Mouse (Mus musculus) ES-E14 (cell line): ENCODE measurements around the gene Ptcd2. TPM values are rescaled to one million over a fixed set of nuclear protein-coding genes. Genes with fewer than 3 reads are reported as not detected.

Experiments
- DNase-seq: peaks from one replicate; pipeline ENCODE4 v3.0.0-alpha.2; 2013; ENCODE audit warnings: low read depth, low spot score
- H3K27ac ChIP-seq: 2 replicates; pipeline ENCODE4 v1.5.1; 2012; ENCODE audit warnings: low read depth, mild to moderate bottlenecking, low read length, moderate library complexity, mixed read lengths; ENCODE audit not compliant: poor library complexity, insufficient read depth, severe bottlenecking
- H3K36me3 ChIP-seq: 2 replicates; pipeline ENCODE4 v1.6.1; 2012; ENCODE audit warnings: mild to moderate bottlenecking, low read length, moderate library complexity, mixed read lengths; ENCODE audit not compliant: control insufficient read depth, poor library complexity, insufficient read depth, severe bottlenecking
- H3K4me1 ChIP-seq, 2 experiments: fragments of 150-350 bp in 1 of 2; sonication (generic) in 1 of 2; 2 replicates each; pipeline ENCODE4 v1.6.1; 2012; ENCODE audit warnings: low read length in 2 of 2, mild to moderate bottlenecking in 1 of 2, mixed read lengths in 1 of 2; ENCODE audit not compliant: control insufficient read depth in 2 of 2, insufficient read depth in 2 of 2, poor library complexity in 1 of 2
- H3K4me3 ChIP-seq, 2 experiments: fragments of 150-350 bp in 1 of 2; sonication (generic) in 1 of 2; 2 replicates each; pipeline ENCODE4 v1.5.1; 2012; ENCODE audit warnings: low read length in 2 of 2, low read depth in 1 of 2, mild to moderate bottlenecking in 1 of 2, mixed read lengths in 1 of 2; ENCODE audit not compliant: insufficient read depth in 1 of 2, poor library complexity in 1 of 2, severe bottlenecking in 1 of 2
- H3K9ac ChIP-seq: 2 replicates; pipeline ENCODE4 v1.6.1; 2012; ENCODE audit warnings: low read depth, mild to moderate bottlenecking, low read length, mixed read lengths; ENCODE audit not compliant: poor library complexity, insufficient read depth, severe bottlenecking
- H3K9me3 ChIP-seq: fragments of 150-350 bp; sonication (generic); 2 replicates; pipeline ENCODE4 v1.6.1; 2012; ENCODE audit warnings: low read depth, mild to moderate bottlenecking, low read length; ENCODE audit not compliant: control insufficient read depth, insufficient read depth
- CHD2 ChIP-seq: IDR thresholded peaks from 2 replicates; pipeline ENCODE4 v1.6.1; 2014; ENCODE audit warnings: mild to moderate bottlenecking, low read depth, low read length, inconsistent platforms
- HCFC1 ChIP-seq: IDR thresholded peaks from 2 replicates; pipeline ENCODE4 v1.6.1; 2012; ENCODE audit warnings: low read length, inconsistent platforms, borderline replicate concordance; ENCODE audit not compliant: insufficient read depth
- MAFK ChIP-seq: IDR thresholded peaks from 2 replicates; pipeline ENCODE4 v1.6.1; 2014; ENCODE audit warnings: mild to moderate bottlenecking, low read depth, low read length, inconsistent platforms; ENCODE audit not compliant: insufficient read depth
- ZC3H11A ChIP-seq: IDR thresholded peaks from 2 replicates; pipeline ENCODE4 v1.6.1; 2012; ENCODE audit warnings: low read depth, mild to moderate bottlenecking, inconsistent platforms, low read length, borderline replicate concordance
- ZNF384 ChIP-seq: IDR thresholded peaks from 2 replicates; pipeline ENCODE4 v1.6.1; 2012; ENCODE audit warnings: low read depth, low read length, inconsistent platforms
- in situ Hi-C, 2 experiments: fragments of 600-800 bp; cut with MboI; formaldehyde crosslinking; loops; one replicate each; pipeline ENCODE4 v1.15.1; 2025; ENCODE audit warnings: low sequenced_read_pairs in 2 of 2, inconsistent platforms in 1 of 2; ENCODE audit not compliant: unreplicated experiment in 2 of 2
- total RNA-seq: library from RNA; depleted of rRNA; stranded (reverse); fragments of 300-350 nt; gene quantifications from 2 replicates; pipeline ENCODE4 v1.2.3, GENCODE M21; 2012

Ptcd2 gene
- total RNA-seq, 1 experiment: 24.6 TPM

- Histone ChIP-seq H3K9ac (no peak overlapping the region), H3K27ac (no peak overlapping the region), H3K4me1 (no peaks in the 10 kb centered on the region), H3K9me3 (no peaks in the 10 kb centered on the region), H3K36me3 (no peaks in the 10 kb centered on the region), H3K4me3 (no peak overlapping the region)
- in situ Hi-C loops: no loop called here
- no peak for DNase-seq
- TF ChIP-seq ZNF384: no peak
Observed at GRCm38 (mm10) chr13:99287207-99287606, 57.3 kb downstream of the Ptcd2 start.

- no peak for DNase-seq
- in situ Hi-C loops: no loop called here
- Histone ChIP-seq H3K9me3 (no peaks in the 10 kb centered on the region), H3K27ac (no peak overlapping the region), H3K36me3 (no peaks in the 10 kb centered on the region), H3K4me1 (no peaks in the 10 kb centered on the region), H3K4me3 (no peak overlapping the region), H3K9ac (no peak overlapping the region)
- TF ChIP-seq MAFK (no peak), ZC3H11A (no peak), ZNF384 (no peak), CHD2 (no peak), HCFC1 (no peak)
Observed at GRCm38 (mm10) chr13:99285241-99285640, 59.3 kb downstream of the Ptcd2 start.

GRCm38 (mm10) chr13:99284400-99285160, 59.9 kb downstream of the Ptcd2 start:
- in situ Hi-C loops: no loop called here
- DNase-seq: no peak
- Histone ChIP-seq H3K4me3 (no peak overlapping the region), H3K9ac (no peak overlapping the region), H3K27ac (no peak overlapping the region), H3K9me3 (no peaks in the 10 kb centered on the region), H3K4me1 (no peaks in the 10 kb centered on the region), H3K36me3 (no peaks in the 10 kb centered on the region)
- TF ChIP-seq ZC3H11A (no peak), CHD2 (no peak), ZNF384 (no peak), HCFC1 (no peak), MAFK (no peak)

DNA sequence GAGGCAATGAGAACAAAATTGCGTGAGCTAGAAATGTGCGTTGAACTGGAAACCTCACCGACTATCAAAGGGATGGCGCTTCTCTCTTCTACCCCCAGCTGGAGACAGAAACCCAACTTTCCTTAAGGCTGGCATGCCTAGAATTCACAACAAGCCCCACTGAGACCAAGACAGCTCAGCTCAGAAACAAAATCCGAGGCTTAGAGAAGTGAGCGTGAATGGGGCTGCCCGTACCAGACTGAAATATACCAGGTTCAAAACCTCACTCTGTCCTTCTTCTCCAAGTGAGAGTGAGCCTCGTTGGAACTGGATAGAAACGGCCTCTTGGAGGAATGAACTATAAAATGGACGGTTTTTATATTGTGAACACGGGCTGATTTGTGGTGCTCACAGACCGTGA, 60.6 kb downstream of the Ptcd2 start:
- no peaks in the 10 kb centered on the region for H3K9me3 ChIP-seq
- H3K36me3 ChIP-seq: no peaks in the 10 kb centered on the region
- no peak for DNase-seq
- TF ChIP-seq HCFC1 (no peak), CHD2 (no peak), ZNF384 (no peak)
- no peak overlapping the region for H3K27ac ChIP-seq
- in situ Hi-C loops: no loop called here
- H3K9ac ChIP-seq: no peak overlapping the region
- no peak overlapping the region for H3K4me3 ChIP-seq
- no peaks in the 10 kb centered on the region for H3K4me1 ChIP-seq

- no peaks in the 10 kb centered on the region for H3K9me3 ChIP-seq
- no peak for DNase-seq
- no peak overlapping the region for H3K9ac ChIP-seq
- in situ Hi-C loops: no loop called here
- no peak overlapping the region for H3K4me3 ChIP-seq
- H3K36me3 ChIP-seq: no peaks in the 10 kb centered on the region
- no peak overlapping the region for H3K27ac ChIP-seq
- no peaks in the 10 kb centered on the region for H3K4me1 ChIP-seq
- no peak for TF ChIP-seq HCFC1
- TF ChIP-seq MAFK: no peak
- TF ChIP-seq ZC3H11A: no peak
- no peak for TF ChIP-seq ZNF384
- no peak for TF ChIP-seq CHD2
Observed at GRCm38 (mm10) chr13:99282961-99283360, 61.5 kb downstream of the Ptcd2 start.
